Mouse (Mus musculus): ENCODE data around the gene Chrnd.
A peak's percentile ranks its signal among the peaks of the same experiment; 100 is the strongest.

The Chrnd gene

GRCm38 (mm10) chr1:87183998-87184750, 6.2 kb upstream of the Chrnd start:
- no peak for DNase-seq (ENCODE audit: inconsistent ontology term)

GRCm38 (mm10) chr1:87184751-87185139, 5.7 kb upstream of the Chrnd start:
- peak; percentile 61 for DNase-seq (ENCODE audit: inconsistent ontology term)

DNA sequence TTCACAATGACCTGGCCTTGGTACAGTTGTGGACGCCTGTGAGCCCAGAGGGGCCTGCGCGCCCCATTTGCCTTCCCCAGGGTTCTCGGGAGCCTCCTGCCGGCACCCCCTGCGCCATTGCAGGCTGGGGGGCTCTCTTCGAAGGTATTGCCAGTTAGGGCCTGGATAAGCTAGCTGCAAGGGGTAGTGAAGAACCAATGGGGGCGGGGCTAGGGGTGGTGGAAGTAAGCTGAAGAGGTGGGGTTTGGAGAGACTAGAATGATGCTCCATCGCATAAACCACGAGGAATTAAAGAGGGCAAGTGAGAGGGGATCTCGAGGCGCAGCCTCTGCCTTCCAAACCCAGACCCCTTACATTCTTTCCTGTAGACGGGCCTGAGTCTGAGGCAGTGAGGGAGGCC, 4.9 kb upstream of the Chrnd start:
- no peak for DNase-seq (ENCODE audit: inconsistent ontology term)

DNA sequence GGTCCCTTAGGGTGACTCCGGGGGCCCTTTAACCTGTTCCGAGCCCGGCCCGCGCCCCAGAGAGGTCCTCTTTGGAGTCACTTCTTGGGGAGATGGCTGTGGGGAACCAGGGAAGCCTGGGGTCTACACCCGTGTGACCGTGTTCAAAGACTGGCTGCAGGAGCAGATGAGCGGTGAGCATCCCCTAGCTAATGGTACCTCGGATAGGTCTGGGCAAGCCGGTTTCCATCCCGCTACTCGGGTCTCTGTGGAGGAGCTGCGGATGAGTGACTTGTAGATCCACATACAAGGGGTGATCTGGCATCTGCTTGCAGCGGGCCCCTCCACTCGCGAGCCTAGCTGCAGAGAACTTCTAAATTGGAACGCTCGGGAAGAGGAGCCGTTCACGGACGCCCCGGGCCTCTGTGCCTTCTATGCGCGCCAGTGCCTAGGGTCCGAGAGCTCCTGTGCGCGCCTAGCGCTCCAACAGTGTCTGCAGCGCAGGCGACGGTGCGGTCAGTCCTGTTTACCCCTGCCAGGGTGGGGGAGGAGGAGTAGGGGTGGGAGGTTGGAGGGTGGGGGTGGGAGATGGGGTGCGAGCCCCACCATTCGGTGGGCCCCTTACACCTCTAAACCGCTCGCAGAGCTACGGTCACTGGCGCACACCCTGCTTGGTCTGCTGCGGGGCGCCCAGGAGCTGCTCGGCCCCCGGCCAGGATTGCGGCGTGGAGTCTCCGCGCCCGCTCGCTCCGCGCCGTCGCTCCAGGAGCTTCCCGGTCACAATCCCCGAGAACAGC, 4.0 kb upstream of the Chrnd start:
- DNase-seq (ENCODE audit: inconsistent ontology term) = no peak

GRCm38 (mm10) chr1:87187037-87187355, 3.4 kb upstream of the Chrnd start:
- peak; percentile 82 for DNase-seq (ENCODE audit: inconsistent ontology term)

GRCm38 (mm10) chr1:87197296-87197695, 6.9 kb downstream of the Chrnd start:
- peak; percentile 80 for DNase-seq (ENCODE audit: inconsistent ontology term)

- DNase-seq (ENCODE audit: inconsistent ontology term) = no peak
Observed at GRCm38 (mm10) chr1:87198119-87199065, 8.0 kb downstream of the Chrnd start.

GRCm38 (mm10) chr1:87200811-87201210, 10.4 kb downstream of the Chrnd start:
- DNase-seq (ENCODE audit: inconsistent ontology term) = no peak

DNA sequence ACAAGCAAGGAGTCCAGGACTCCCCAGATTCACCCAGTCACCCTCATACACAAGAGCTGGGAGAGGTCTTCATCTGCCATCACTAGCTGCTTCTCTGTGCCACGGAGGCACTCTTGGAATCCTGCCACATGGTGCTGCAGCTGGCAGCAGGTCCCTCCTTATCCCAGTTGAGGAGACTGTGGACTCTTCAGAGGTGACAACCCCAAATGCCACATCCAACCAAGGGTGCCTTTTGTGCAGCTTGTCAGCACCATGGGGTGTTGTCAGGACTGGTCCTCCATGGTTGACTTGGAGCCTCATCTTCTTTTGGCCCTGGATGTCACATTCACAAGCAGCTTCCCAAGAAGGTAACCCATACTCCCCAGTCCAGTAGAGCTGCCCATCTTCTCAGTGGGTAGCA, 11.4 kb downstream of the Chrnd start:
- DNase-seq (ENCODE audit: inconsistent ontology term) = no peak

DNA sequence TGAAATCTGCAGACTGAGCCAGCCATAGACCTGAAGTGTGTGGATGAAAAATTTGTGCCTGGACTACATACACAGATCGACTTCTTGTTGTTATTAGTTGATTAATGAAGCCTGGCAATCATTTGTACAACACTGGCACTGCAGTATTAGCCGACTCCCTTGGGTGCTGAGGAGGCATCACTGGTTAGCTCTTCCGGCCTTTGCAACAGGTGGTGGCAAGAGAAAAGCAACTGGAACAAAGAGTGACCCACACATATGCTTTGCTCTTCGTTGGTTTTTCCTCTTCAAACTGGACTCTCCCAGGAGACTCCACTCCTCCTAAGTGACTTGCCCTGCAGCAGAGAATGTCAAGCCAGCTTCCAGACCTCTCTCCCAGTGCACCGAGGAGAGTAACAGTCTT, 13.4 kb downstream of the Chrnd start:
- no peak for DNase-seq (ENCODE audit: inconsistent ontology term)

DNA sequence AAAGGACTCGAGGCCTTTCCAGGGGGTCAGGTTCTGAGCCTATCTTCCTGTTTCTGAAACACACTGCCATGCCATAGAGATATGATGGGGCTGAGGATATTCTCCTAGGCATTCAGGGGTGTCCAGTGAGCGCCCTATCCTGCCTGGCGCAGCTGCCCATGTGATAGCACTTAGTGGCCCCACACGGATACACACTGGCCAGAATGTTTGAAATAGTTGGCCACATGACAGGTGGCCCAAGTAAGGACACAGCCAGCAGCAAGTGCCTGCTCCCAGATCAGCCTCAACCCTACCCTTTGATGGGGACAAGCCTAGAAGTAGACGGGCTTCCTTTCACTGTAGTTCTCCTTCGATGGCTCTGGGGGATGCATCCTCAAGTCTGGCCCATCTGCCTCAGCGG, 14.1 kb downstream of the Chrnd start, which contains the start of gene Chrng:
TSS of gene Chrng (plus strand) at position 193 of the 400 bp plus-strand sequence.
- no peak for DNase-seq (ENCODE audit: inconsistent ontology term)

- no peak for DNase-seq (ENCODE audit: inconsistent ontology term)
Observed at GRCm38 (mm10) chr1:87205038-87205437, 14.6 kb downstream of the Chrnd start.

DNA sequence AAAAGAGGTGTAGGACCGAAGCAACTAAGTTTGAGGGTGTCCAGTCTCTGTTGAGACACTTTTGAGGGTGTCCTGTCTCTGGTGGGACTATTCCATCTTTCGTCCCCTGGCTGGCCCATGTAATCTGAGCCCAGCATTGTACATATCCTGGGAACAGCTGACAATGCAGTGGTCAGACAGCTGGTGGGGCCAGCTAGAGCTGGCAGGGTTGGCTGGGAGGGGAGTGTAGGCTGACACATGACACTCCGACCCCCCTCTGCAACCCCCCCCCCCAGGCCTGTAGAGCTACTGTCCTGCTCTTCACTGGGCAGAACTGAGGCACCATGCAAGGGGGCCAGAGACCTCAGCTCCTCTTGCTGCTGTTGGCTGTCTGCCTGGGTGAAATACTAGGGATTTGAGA, 15.1 kb downstream of the Chrnd start:
- DNase-seq (ENCODE audit: inconsistent ontology term) = no peak

DNA sequence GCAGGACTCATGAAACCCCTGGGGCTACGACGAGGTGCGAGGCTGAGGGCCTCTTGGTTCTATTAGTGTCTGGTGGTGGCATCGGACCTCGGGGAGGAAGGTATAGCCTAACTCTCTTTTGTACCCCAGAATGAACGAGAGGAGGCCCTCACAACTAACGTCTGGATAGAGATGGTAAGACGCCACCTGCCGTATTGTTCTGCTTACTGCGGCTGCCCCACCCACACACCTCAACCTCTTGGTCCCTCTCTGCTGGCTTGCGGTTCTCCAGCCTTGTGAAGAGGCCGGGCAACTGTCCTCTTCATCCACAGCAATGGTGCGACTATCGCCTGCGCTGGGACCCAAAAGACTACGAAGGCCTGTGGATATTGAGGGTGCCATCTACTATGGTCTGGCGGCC, 15.9 kb downstream of the Chrnd start:
- no peak for DNase-seq (ENCODE audit: inconsistent ontology term)

GRCm38 (mm10) chr1:87211431-87211830, 21.0 kb downstream of the Chrnd start:
- no peak for DNase-seq (ENCODE audit: inconsistent ontology term)

- peak; percentile 95 for DNase-seq (ENCODE audit: inconsistent ontology term)
Observed at GRCm38 (mm10) chr1:87213735-87214704, 23.6 kb downstream of the Chrnd start, which contains the start of gene Eif4e2. Gene Eif4e2 (plus strand): TSS chr1:87213914.

GRCm38 (mm10) chr1:87214748-87215147, 24.3 kb downstream of the Chrnd start:
- no peak for DNase-seq (ENCODE audit: inconsistent ontology term)

DNA sequence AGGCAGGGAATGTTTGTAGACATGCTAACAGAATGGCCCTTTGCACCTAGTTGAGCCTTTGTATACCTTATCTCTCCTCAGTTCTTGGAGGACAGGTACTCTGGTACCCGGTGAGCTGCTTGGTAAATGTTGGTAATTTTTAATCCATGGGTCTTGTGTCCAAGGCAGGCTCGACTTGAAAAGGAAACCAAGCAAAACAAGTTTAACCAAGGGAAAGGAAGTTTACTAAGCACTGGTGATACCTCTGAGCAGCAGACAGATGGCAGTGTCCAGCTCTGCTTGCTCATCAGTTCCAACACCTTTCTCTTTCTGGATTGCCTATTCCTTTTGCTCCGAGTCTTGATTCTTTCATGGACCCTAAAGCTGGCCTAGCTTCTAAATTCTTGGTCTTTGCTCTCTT, 27.5 kb downstream of the Chrnd start:
- peak; percentile 25 for DNase-seq (ENCODE audit: inconsistent ontology term)

DNA sequence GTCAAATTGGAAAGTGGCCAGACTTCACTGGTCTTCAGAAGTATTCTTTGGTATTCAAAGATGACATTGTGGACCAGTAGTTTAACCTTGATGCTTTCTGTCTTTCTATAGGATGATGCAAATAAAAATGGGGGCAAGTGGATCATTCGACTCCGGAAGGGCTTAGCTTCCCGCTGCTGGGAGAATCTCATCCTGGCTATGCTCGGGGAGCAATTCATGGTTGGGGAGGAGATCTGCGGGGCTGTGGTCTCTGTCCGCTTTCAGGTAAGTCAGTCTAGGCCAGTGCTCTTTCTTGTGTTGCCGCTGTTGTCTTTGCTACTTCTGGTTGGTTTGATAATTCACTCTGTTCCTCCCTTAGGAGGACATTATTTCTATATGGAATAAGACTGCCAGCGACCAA, 35.3 kb downstream of the Chrnd start:
- DNase-seq (ENCODE audit: inconsistent ontology term) = no peak

DNA sequence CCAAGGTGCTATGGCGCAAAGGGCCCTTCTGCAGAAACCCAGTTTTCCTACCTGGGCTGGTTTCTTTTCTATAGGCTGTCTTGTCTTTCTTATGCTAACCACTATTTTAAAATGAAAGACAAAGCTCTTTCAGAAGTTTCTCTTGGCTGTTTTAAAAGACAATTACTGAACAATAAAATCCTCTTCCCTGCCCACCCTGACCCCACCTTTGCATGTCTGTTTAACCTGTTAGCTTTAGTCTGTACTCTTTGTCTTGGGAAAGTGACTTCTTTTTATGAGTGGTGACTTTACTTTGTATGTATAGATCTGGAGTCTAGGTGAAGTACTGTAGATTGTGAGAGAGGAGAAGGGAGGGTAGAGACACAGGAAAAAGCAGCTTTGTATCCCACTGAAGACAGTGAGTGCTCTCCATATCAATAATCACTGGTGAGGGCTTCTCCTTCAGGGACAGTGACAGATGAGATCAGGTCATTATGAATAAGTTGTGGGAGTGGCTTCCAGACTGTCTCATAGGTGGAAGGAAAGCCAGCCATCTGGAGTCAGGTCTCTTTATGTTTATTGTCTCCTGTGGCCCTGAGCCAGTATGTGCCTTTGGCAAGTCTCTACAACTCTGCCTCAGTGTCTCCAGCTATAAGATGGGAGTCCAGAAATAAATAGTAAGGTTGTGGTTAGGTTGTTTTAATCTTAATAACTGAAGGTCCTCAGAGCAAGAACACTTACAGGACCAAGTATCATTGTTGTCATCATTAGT, 36.2 kb downstream of the Chrnd start:
- no peak for DNase-seq (ENCODE audit: inconsistent ontology term)
